Mouse (Mus musculus) thymus, postnatal 25 days (tissue): Measurements from ENCODE around the gene Stx2.
"Not testable (repeated sequence)": the region's sequence is repeated elsewhere in the genome, so short reads cannot be mapped to it uniquely, and the experiment has no call there.

ENCODE experiments used
- DNase-seq: peaks from one replicate; pipeline ENCODE4 v3.0.0; 2022

Gene Stx2

DNA sequence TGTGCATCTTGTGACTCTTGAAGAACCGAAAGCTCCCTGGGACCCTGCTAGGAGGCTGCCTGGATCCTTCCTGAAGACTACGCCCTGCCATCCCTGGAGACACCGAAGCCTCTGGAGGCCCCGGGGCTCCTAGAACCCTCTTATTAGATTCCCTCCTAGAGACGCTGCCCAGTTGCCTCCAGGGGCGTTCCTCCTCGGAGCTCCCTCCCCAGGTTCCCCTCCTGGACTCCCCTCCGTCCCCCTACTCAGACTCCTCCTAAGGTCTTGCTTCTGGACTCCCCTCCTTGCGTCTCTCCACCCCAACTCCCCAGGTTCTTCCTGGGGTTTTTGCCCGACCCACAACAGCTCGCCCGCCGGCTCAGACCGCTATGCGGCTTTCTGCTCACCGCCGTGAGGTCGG is 366 bp downstream of the Stx2 start:
- DNase-seq: no peak

DNA sequence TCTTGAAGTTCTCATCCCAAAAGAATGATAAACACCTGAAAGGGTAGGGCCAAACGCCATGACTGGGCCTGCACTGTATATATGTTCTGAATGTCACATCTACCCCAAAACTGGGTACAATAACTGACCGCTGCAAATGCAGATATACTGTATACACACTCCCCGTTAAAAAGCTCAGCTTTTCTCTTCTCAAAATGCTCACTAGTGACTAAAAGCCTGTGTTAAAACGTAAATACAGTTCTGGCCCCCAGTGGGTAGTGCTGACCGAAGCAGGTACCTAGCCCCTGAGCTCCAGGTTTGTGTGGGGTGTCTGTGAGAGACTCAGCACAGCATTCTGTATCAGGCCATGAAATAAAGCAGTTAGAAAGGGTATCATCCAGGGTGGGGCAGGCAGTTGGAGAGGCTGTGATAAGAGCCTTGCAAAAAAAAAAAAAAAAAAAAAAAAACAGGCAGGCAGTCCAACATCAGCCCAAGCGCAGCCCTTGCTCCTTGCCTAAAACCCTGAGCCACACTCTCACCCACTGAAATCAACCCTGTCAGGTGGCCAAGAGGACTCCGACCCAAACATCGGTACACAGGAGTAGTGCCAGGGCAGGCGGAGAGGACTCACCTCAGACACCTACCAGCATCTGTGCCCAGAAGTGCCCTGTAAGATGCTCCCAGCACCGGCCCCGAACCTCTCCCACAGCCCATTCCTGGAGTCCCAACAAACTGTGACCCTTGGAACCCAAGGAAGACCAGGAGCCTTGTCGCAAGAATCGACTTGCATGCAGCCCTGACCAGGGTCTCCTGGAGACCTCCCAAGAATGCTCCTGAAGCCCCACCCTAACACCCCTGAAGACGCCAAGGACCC is 1.0 kb downstream of the Stx2 start:
- DNase-seq: no peak

DNA sequence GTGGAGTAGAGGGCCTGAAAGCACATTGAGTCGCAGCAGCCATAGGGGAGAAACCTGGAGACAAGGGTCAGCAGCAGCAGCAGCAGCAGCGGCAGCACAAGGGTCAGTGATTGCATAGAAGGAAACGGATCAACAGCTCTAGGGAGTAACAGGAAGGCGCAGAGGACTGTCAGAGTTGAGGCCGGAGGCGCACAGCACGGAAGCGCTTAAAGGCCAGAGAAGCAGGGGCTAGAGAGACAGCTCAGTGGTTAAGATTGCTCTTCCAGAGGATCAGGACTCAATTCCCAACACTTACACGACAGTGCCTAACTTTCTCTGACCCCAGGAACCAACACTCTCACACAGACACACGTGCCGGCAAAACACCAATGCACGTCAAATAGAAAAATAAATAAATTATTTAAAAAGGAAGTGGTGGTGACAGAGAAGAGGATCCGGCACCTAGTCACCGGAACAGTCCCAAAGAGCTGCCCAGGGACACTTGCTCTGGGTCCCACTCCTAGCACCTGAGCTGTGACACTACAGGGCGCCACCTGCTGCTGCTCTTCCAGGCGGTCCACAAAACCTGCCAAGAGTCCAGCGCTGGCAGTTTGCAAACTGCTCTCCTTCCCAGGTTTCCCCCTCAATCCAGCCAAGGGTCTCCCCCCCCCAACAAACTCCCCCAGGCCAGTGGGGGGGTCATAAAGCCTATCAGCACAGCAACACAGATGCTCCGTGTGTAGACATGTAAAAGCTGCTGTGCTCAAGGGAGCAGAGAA is 2.2 kb downstream of the Stx2 start:
- DNase-seq: no peak

DNA sequence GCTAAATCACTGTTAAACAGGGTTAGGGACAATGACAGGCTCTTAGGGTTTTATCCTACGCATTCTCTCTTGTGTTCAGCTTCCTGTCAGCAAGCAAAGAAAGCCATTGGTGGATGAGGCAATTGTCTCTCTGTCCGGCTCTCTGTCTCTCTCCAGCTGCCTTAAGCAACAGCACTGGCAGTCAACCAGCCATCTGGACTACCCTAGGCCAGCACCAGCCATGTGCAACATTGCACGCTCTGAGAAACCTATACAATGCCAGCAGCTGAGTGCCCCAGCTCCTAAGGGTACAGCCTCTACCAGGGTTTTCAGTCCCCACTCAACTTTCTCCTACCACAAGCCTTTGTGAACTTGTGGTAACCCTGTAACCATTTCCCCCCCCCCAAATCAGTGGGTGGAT is 3.0 kb downstream of the Stx2 start:
- no peak for DNase-seq

DNA sequence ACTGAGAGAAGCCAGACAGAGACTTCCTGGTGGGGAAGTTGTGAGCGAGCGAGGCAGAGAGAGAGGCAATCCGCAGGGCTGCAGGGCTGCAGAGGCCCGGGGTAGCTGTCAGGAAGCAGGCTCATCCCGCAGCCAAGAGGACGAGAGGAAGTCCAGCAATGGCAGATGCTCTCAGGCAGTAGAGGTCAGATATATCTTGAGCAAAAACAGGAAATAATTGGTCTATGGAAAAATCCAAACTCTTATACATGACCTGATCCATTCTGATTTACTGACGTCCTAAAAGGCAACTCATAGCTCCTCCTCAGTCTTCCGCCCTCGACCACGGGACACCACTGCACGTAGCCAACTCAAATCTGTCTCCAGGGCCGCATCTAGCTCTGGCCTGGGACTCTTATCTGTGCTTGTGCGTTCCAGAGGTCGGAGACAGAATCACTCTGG is 5.8 kb downstream of the Stx2 start:
- no peak for DNase-seq

DNA sequence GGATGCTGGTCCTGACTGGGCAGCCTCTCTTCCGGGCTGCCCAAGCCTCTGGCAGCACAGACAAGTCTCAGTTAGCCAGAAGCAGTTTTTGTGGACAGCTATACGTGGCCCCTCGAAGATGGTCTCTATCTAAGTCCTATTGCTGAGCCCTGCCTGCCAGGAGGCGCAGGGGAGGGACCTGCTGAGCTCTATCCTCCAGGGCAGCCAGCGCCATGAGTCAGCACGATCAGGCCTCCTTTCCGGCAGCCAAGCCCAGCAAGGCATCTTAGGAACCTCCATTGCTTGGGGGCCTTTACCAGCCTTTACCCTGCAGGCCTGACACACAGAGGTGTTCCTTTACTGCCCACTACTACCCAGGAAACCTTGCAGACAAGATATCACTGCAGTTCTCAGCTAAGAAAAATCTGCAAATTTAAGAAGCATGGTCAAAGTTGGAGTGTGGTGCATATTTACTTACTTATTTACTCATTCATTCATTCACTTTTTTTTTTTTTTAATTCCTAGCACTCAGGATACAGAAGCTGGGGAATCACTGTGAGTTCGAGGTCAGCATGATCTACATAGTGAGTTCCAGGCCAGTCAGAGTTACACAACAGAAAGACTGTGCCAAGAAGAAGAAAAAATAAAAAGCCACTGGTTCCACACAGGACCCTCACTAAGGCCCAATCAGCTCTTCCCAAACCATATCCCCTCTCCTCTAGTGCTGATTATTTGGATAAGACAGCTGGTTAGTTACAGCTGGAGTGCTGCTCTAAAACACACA is 7.5 kb downstream of the Stx2 start:
- DNase-seq: no peak

DNA sequence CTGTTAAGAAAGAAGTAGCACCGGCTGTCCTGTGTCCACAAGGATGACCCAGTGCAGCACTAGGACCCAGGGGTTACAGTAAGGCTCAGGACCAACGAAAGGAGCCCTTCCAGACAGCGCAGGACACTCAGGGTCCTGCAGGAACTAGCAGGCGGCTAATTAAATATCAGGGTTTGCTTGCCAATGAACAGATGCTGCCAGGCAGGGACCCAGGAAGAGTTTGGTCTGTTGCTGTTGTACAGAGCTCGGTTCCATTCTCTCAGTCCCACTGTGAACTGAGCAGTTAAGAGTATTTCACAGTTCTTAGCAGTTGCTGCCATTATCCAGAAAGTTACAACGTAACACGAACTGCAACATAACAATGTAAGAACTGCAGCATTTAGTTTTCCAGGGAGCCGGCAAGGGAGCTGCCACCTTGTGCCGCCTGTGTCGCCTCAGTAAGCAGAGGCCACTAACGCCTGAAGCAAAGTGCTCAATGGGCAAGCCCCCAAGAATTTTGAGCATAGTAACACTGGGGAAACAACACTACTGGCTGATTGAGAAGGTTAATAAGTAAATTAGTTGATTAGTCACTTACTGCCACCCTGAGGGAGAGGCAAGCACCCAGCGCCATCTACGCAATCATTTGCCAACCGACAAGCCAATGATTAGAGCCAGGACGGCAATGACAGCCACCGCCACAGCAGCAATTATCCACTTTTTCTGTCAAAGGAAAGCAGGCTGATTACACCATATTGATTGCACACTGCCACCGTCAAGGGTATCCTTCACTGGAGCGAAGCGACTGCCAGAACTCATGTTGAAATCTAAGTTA is 21.0 kb downstream of the Stx2 start:
- DNase-seq: no peak

DNA sequence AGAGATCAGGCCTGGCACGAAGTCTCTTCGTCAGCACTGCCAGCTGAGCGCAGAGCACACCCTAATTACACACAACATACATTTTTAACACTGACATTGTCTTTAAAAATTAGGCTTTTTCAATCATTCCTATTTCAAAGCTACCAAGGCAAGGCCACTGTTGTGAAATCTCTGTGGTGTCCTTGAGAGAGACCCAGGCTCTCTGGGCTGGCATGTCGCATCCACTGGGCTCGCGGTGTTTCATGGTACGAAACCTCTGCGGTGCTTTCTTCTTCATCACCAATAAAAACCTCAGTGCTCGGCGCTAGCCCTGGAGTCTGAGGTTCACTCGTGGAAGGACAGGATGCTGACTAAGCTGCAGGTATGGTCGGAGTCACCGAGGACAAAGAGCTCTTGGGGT is 22.4 kb downstream of the Stx2 start:
- no peak for DNase-seq

DNA sequence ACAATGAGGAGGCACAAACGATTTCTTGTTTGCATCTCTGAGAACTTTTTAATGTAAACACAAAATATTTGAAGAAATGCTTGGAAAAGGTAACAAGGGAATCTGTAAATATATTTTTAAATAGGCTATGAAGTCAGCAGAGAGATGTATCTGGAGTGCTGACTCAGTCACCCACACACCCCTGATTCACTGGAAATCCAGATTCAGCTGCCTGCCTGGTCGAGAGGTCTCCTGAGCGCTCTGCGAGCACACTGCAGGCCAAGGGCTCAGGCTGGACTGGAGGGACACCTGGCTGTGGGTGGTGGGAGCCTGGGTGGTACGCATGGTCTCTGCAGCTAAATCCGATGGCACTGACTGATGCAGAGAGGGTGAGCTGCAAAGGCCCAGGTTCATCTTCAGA is 23.8 kb downstream of the Stx2 start:
- no peak for DNase-seq

DNA sequence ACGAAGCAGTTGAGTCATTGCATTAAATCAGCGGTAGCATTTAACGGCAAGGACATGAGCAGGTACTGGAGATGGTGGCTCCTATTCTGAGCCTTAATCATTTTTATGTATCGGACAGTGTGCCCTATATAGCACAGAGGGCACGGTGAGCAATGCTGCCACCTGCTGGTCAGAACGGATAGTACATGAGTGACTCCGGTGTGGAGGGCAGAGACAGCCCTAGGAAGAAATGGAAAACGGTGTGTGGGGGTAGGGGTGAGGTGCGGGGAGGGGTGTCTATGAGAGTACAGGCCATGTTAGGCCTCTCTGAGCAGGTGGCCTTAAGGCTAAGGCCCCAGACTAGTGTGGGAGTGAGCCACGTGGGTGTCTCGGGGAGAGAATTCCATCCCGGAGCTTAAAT is 26.8 kb downstream of the Stx2 start:
- peak; percentile 69 for DNase-seq

DNA sequence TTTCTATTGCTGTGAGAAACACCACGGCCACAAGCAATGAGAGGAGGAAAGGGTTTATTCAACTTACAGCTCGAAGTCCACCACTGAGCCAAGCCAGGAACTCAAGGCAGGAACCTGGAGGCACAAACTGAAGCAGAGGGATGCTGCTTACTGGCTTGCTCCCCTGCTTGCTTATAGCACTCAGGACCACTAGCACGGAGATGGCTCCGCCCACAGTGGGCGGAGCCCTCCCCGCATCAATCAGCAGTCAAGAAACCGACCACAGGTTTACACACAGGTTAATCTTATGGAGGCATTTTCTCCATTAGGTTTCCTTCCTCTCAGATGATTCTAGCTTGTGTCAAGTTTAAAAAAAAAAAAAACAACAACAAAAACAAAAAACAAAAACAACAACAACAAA is 27.5 kb downstream of the Stx2 start:
- no peak for DNase-seq

DNA sequence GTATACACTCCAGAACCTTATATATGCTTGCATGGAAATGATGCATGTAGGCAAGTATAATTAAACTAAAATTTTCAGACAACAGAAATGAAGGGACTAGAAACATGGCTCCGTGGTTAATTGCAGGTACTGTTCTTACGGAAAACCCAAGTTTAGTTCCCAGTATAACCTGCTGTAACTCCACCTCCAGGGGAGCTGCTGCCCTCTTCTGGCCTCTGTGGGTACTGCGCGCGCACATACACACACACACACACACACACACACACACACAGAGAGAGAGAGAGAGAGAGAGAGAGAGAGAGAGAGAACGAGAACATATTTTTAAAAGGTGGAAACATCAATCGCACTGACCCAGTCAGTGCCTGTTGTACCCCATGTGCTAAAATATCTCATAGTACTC is 29.4 kb downstream of the Stx2 start:
- no peak for DNase-seq

DNA sequence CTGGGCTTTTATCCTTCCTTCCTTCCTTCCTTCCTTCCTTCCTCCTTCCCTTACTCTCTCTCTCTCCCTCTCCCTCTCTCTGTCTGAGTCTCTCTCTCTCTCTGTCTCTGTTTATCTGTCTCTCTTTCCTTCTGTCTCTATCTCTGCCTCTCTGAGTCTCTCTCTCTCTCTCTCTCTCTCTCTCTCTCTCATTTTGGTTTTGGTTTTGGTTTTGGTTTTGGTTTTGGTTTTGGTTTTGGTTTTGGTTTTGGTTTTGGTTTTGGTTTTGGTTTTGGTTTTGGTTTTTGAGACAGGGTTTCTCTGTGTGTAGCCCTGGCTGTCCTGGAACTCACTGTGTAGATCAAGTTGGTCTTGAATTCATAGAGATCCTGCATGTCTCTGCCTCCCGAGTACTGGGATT is 30.9 kb downstream of the Stx2 start:
- not testable (repeated sequence) for DNase-seq

DNA sequence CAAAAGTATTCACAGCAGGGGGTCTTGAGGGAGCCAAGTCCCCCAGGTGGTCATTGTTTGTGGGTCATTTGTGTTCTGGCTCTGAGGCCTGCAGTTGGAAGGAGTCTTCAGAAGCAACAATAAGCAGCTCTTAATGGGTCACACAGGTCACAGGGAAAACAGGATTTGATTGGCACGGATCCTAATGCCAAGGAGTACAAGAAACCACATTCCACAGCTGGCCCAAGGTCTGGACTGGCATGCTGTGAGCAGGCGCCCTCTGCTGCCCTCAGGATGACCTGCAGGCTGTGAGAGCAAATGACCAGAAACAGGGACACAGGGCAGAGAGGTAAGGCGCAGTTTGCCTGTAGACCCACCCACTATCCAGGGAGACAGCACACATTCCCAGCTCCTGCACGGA is 32.1 kb downstream of the Stx2 start:
- DNase-seq: peak; percentile 12

DNA sequence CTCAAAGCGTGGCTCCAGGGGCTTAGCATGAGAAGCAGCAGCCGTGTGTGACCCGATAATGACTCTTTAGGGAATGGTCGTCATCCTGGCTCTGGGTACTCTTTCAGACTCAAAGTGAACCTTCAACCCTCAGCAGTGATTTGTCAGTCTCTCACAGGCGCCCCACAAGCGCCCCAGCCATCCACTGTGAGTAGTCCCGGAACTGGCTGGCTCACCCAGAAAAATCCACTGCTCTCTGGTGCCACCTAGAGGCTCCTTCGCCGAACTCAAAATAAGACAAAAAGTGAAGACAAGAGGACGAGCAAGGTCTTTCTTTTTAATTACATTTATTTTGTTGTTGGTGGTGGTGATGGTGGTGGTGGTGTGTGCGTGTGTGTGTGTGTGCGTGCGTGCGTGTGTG is 37.1 kb downstream of the Stx2 start:
- DNase-seq: peak; percentile 69

DNA sequence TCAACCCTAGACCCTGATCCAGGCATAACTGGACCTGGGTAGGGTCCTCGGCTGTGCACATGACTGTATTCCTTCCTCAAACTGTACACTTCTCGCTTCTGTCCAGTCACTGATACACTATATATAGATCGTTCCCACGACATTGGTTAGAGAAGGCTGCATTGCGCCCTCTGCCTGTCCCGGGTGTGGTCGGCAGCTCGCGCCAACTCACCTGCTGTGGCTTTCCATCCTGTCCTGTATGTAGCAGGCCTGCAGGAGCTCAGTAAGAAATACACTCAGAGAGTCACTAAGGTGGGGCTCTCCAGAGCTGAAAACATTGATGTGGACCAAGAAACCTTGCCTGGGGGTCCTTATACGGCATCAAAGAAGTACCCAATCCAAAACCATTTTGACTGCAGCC is 37.5 kb downstream of the Stx2 start:
- no peak for DNase-seq

DNA sequence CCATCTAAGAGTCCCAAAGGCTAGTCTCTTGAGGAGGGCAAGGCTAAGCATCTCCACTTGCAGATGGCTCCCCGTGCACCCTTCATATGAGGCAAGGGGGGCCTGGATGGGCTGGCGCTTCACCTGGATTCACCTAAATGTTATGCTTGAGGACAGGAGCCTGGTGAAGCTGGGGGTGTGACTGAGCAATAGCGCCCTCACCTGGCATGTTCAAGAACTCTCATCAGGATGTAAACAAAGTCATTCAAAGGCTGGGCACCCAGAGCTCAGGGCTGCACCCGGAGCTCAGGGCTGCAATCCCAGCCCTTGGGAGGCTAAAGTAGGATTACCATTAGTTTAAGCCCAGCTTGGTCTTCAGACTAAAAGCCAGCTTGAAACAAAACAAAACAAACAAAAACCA is 44.0 kb downstream of the Stx2 start:
- DNase-seq: no peak

DNA sequence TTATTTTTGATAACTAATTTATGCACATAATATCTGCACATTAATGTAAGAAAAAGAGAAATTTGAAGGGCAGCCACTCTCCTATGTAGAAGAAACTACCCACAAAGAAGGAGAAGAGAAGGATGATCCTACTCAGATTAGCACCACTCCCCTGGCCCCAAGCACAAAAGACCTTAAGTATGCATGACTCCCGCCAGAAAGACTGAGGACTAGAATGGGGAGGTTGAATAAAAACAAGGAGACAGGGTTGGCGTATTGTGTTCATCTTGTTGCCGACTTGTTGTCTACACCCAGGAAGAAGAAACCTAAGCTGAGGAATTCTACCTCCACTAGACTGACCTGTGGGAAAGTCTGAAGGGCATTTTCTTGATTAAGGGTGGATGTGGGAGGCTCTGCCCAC is 49.5 kb downstream of the Stx2 start:
- no peak for DNase-seq

DNA sequence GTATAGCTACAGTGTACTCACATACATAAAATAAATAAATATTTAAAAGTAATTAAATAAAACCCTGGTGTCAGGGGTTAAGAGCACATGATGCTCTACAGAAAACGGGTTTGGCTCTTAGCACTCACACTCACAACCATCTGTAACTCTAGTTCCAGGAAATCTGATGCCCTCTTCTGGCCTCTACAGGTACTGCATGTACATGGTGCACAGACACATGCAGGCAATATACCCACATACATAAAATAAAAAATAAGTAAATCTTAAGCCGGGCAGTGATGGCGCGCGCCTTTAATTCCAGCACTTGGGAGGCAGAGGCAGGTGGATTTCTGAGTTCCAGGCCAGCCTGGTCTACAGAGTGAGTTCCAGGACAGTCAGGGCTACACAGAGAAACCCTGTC is 54.0 kb downstream of the Stx2 start:
- DNase-seq: peak; percentile 8

DNA sequence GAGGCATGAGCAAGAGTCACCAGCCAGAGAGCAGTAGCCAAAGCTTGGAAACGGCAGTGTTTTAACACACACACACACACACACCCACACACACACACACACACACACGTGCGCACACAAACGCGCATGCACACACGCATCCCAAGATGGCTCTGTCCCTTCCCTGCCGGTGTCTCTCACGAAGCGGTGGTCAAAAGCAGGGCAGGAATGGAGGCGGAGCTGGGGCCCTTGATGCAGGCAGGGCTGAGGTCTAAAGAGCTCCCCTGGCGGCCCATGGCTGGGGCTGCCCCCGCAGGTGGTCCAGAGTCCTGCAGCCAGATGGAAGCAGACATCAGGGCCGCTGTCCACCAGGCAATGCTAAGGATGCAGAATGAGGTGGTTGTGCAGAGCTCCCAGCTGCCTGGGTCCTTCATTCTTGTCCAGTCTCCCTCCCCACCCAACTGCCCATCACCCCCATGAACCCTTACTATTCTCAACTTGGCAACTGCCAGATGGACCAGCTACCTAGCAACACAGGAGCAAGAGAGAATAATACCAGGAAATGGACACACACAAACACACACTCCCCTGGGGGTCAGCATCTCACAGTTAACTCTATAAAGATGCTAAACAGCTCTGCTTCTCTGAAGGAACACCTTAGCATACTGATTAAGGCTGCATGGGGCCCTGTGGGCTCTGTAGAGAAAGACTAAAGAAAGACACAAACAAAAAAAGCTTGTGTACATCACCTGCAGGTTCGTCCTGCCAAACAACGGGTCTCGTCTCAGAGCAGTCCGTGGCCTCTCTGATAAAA is 54.9 kb downstream of the Stx2 start, which contains the start of gene Rimbp2:
Gene Rimbp2 (minus strand): TSS at position 209 of the 793 bp plus-strand sequence.
- no peak for DNase-seq

DNA sequence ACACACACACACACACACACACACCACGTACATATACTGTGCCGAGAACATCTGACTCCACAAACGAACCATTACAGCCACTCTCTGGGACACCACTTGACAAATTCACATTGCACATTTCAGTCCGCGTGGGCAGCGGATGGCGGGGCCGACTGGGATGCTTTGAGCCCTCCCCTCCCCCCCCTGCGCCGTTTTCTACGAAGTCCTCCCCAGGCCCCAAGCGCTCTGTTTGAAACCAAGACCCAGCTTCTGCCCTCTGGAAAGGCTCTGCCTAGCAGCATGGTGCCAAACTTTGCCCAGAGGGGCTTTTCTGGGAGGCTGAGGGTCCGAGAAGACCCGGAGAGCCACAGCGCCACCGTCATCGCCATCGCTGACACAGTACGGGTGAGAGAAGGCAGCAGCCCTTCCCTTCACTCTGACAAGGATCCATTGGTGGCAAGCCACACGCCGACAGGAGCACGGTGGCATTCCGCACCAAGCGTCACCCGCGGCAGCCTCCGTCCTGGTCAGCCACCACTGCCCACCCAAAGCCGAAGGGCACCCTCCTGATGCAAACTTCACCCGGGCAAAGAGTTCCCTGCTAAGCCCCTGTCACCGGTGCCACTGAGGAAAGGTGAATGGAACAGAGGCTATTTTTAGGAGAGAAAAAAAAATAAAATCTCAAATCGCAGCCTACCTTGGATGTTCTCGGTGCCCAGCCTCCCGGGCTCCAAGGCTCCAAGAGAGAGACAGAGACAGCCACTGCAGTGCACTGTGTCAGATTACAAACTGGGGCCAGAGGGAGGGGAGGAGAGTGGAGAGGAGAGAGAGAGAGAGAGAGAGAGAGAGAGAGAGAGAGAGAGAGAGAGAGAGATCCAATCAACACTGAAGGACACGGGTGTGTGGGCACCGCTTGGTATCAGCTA is 55.8 kb downstream of the Stx2 start:
- DNase-seq: no peak
